Mouse (Mus musculus): ENCODE results near the gene Ccdc73. TPM values are rescaled to one million over a fixed set of nuclear protein-coding genes. Genes with fewer than 3 reads are reported as not detected.

Ccdc73 gene
- polyA plus RNA-seq, 2 experiments, result 4.5 to 7.1 TPM

- Histone ChIP-seq H3K9ac (ENCODE audit: low read depth, low read length, severe bottlenecking) (no peak overlapping the region), H3K36me3 (ENCODE audit: control insufficient read depth, insufficient read depth, low read length) (no peaks in the 10 kb centered on the region), H3K4me3 (replicated peaks; ENCODE audit: low read length) (no peak overlapping the region), H3K27me3 (ENCODE audit: control insufficient read depth, insufficient read depth, low read length) (no peaks in the 10 kb centered on the region), H3K4me2 (replicated peaks; ENCODE audit: low read depth, low read length, severe bottlenecking) (no peak overlapping the region), H3K9me3 (ENCODE audit: control insufficient read depth, low read length) (no peaks in the 10 kb centered on the region), H3K4me1 (ENCODE audit: control insufficient read depth, insufficient read depth, low read length) (no peaks in the 10 kb centered on the region), H3K27ac (replicated peaks; ENCODE audit: low read depth, low read length) (no peak overlapping the region)
- ATAC-seq (ENCODE audit: low FRiP score, low read depth), result no peak
- WGBS, result 75% methylated on average over 5 of the region's 5 CpGs
- TF ChIP-seq POLR2A (IDR thresholded peaks at IDR 0.05; ENCODE audit: borderline replicate concordance, extremely low read depth, insufficient read depth, insufficient read length), result no peak
- DNase-seq (ENCODE audit: low spot score), result no peak
Observed at GRCm38 (mm10) chr2:105028806-105029205, 161.2 kb downstream of the Ccdc73 start.

DNA sequence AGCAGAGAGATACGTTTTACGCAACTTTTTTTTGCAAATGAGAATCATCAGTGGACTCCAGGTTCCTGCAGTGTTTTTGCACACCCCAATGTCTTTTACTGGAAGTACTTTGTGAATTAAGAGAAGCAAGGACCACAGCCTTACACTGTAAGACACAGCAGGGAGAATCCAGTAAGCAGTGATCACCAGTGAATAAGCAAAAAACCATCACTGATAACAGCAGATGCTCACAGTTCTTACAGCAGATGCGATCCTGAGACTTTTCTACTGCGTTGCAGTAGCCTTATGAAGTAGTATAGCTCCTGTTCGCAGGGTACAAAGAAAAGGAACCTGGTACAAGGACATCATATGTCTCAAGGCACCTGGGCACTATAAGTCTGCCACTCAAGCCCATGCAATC, 162.9 kb downstream of the Ccdc73 start:
- no peaks in the 10 kb centered on the region for H3K4me1 ChIP-seq (ENCODE audit: control insufficient read depth, insufficient read depth, low read length)
- no peak overlapping the region for H3K4me3 ChIP-seq (replicated peaks; ENCODE audit: low read length)
- H3K4me2 ChIP-seq (replicated peaks; ENCODE audit: low read depth, low read length, severe bottlenecking), result no peak overlapping the region
- DNase-seq (ENCODE audit: low spot score), result no peak
- WGBS, result 92% methylated on average over 5 of the region's 5 CpGs
- H3K9ac ChIP-seq (ENCODE audit: low read depth, low read length, severe bottlenecking), result no peak overlapping the region
- H3K9me3 ChIP-seq (ENCODE audit: control insufficient read depth, low read length), result no peaks in the 10 kb centered on the region
- H3K27ac ChIP-seq (replicated peaks; ENCODE audit: low read depth, low read length), result no peak overlapping the region
- TF ChIP-seq POLR2A (IDR thresholded peaks at IDR 0.05; ENCODE audit: borderline replicate concordance, extremely low read depth, insufficient read depth, insufficient read length), result no peak
- no peaks in the 10 kb centered on the region for H3K36me3 ChIP-seq (ENCODE audit: control insufficient read depth, insufficient read depth, low read length)
- no peak for ATAC-seq (ENCODE audit: low FRiP score, low read depth)
- no peaks in the 10 kb centered on the region for H3K27me3 ChIP-seq (ENCODE audit: control insufficient read depth, insufficient read depth, low read length)

- no peak for TF ChIP-seq POLR2A (IDR thresholded peaks at IDR 0.05; ENCODE audit: borderline replicate concordance, extremely low read depth, insufficient read depth, insufficient read length)
- ATAC-seq (ENCODE audit: low FRiP score, low read depth) (no peak), DNase-seq (ENCODE audit: low spot score) (no peak)
- Histone ChIP-seq H3K9me3 (ENCODE audit: control insufficient read depth, low read length) (no peaks in the 10 kb centered on the region), H3K4me1 (ENCODE audit: control insufficient read depth, insufficient read depth, low read length) (no peaks in the 10 kb centered on the region), H3K36me3 (ENCODE audit: control insufficient read depth, insufficient read depth, low read length) (no peaks in the 10 kb centered on the region), H3K27ac (replicated peaks; ENCODE audit: low read depth, low read length) (no peak overlapping the region), H3K4me3 (replicated peaks; ENCODE audit: low read length) (no peak overlapping the region), H3K4me2 (replicated peaks; ENCODE audit: low read depth, low read length, severe bottlenecking) (no peak overlapping the region), H3K9ac (ENCODE audit: low read depth, low read length, severe bottlenecking) (no peak overlapping the region), H3K27me3 (ENCODE audit: control insufficient read depth, insufficient read depth, low read length) (no peaks in the 10 kb centered on the region)
- WGBS, result 85% methylated on average over 3 of the region's 3 CpGs
Observed at GRCm38 (mm10) chr2:105034084-105034483, 166.5 kb downstream of the Ccdc73 start.

DNA sequence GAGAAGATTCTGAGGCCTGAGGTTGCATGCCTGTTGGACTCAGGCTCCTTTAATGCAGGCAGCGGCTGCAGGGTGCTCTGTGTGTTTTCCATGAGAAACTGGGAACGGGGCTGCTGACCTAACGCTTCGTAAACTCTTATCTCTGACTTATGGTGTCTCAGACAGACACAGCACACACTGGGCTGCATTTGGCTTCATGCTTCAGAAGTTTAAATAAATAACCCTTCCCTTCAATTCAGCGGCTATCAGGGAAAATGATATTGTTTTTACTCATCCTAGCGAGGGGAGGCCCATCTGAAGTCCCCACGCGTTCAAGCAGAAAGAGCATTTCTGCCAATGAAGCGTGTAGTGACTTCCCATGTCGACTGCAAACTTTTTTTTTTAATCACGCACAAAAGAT, 168.4 kb downstream of the Ccdc73 start:
- ATAC-seq (ENCODE audit: low FRiP score, low read depth) (no peak), DNase-seq (ENCODE audit: low spot score) (no peak)
- Histone ChIP-seq H3K4me1 (ENCODE audit: control insufficient read depth, insufficient read depth, low read length) (no peaks in the 10 kb centered on the region), H3K9me3 (ENCODE audit: control insufficient read depth, low read length) (no peaks in the 10 kb centered on the region), H3K4me2 (replicated peaks; ENCODE audit: low read depth, low read length, severe bottlenecking) (no peak overlapping the region), H3K27ac (replicated peaks; ENCODE audit: low read depth, low read length) (no peak overlapping the region), H3K4me3 (replicated peaks; ENCODE audit: low read length) (no peak overlapping the region), H3K36me3 (ENCODE audit: control insufficient read depth, insufficient read depth, low read length) (no peaks in the 10 kb centered on the region), H3K27me3 (ENCODE audit: control insufficient read depth, insufficient read depth, low read length) (no peaks in the 10 kb centered on the region), H3K9ac (ENCODE audit: low read depth, low read length, severe bottlenecking) (no peak overlapping the region)
- TF ChIP-seq POLR2A (IDR thresholded peaks at IDR 0.05; ENCODE audit: borderline replicate concordance, extremely low read depth, insufficient read depth, insufficient read length), result no peak
- 70% methylated on average over 11 of the region's 11 CpGs for WGBS

GRCm38 (mm10) chr2:105036401-105037070, 168.9 kb downstream of the Ccdc73 start:
- WGBS, result 46% methylated on average over 11 of the region's 11 CpGs
- no peaks in the 10 kb centered on the region for H3K27me3 ChIP-seq (ENCODE audit: control insufficient read depth, insufficient read depth, low read length)
- no peak overlapping the region for H3K27ac ChIP-seq (replicated peaks; ENCODE audit: low read depth, low read length)
- TF ChIP-seq POLR2A (IDR thresholded peaks at IDR 0.05; ENCODE audit: borderline replicate concordance, extremely low read depth, insufficient read depth, insufficient read length), result no peak
- H3K9me3 ChIP-seq (ENCODE audit: control insufficient read depth, low read length), result no peaks in the 10 kb centered on the region
- H3K36me3 ChIP-seq (ENCODE audit: control insufficient read depth, insufficient read depth, low read length), result no peaks in the 10 kb centered on the region
- no peak overlapping the region for H3K4me2 ChIP-seq (replicated peaks; ENCODE audit: low read depth, low read length, severe bottlenecking)
- no peak overlapping the region for H3K4me3 ChIP-seq (replicated peaks; ENCODE audit: low read length)
- DNase-seq (ENCODE audit: low spot score), result no peak
- no peaks in the 10 kb centered on the region for H3K4me1 ChIP-seq (ENCODE audit: control insufficient read depth, insufficient read depth, low read length)
- no peak overlapping the region for H3K9ac ChIP-seq (ENCODE audit: low read depth, low read length, severe bottlenecking)
- no peak for ATAC-seq (ENCODE audit: low FRiP score, low read depth)

All from limb, embryonic 14.5 days (tissue).